Mouse (Mus musculus): Measurements from ENCODE around the gene Poldip3.
A peak's percentile ranks its signal among the peaks of the same experiment; 100 is the strongest.
"Not testable (repeated sequence)": the region's sequence is repeated elsewhere in the genome, so short reads cannot be mapped to it uniquely, and the experiment has no call there.

Gene Poldip3

DNA sequence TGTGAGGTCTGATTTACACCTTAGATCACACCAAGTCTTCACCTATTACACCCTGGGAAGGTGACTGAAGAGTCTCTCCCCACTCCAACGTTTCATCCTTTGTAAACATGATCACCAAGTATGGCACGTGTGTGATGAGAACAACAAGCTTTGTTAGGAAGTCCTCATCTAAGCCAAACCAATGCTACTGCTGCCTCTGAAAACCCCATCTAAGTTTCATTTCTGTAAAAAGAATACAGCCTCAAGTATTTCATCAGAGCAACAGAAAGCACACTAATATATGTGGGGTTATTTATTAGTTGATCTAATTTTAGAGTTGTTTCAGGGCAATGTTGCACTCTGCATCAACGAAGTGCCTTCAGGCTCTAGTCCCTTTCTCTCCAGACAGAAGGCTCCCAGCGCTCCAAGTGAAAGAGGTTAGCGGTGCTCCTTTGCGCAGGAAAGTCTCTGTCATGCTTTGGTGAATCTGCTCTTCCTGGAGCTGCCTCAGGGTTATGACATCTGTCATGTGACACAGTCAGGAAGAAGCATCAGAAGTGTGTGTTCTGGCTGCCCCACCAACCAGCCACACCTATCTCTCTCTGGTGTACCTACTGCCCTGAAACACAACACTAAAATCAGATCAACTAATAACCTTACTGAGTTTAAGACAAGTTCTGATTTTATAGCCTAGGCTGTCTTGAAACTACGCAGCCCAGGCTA, 19.5 kb downstream of the Poldip3 start:
- DNase-seq (ENCODE audit: low read depth, low spot score) = no peak

DNA sequence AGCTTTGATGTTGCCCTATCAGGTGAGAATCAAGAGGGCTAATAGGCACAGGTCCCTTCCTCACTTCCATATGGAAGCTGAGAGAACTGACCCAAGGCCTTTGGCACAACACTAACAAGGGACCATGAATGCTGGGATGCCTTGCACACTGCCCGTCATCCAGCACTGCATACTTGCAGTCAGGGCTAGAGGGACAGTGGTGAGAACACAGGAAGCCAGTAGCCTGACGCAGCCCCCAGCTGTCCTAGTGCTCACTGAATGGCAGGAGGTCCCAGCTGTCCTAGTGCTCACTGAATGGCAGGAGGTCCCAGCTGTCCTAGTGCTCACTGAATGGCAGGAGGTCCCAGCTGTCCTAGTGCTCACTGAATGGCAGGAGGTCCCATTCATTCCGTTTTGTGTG, 22.1 kb downstream of the Poldip3 start:
- DNase-seq (ENCODE audit: low read depth, low spot score) = not testable (repeated sequence)

DNA sequence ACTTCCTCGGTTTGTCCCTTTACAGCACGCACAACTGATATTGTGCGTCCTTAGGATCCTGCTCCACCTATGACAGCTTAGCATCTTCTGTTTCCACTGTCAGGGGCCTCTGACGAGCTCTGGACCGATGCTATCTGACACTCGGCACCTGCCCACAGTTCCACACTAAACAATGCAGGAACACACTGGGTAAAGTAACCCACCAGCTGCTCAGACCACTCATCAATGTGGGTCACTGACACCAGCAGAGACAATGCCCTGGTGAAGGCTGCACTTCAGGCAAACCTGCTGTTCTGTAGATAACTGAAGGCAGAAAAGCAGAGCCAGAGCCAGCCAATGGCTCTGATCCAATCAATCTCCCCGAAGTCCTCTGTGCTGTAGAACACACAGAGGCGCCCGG, 22.6 kb downstream of the Poldip3 start:
- no peak for DNase-seq (ENCODE audit: low read depth, low spot score)

DNA sequence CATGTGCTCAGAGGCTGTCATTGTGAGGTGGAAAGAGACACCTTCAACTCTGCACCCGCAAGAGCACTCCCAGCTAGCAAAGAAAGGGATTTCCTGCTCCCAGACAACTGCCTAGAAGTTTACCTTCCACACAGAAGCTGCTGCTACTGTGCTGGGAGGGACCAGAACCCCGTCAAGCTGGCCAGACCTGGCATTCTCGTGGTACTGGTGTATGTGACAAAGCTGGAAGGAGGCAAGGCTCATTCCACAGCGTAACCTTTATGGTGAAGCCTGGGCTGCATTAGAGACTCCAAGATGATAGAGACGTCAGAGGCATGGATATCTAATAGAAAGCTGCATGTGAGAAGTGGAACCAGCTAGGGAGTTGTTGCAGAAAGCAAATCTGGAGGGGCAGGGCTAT, 24.6 kb downstream of the Poldip3 start:
- no peak for DNase-seq (ENCODE audit: low read depth, low spot score)

GRCm38 (mm10) chr15:83122566-83123145, 26.5 kb downstream of the Poldip3 start, which contains the start of gene Rrp7a:
Rrp7a (minus strand) TSS chr15:83122801.
- peak; percentile 81 for DNase-seq (ENCODE audit: low read depth, low spot score)

GRCm38 (mm10) chr15:83121709-83122565, 27.2 kb downstream of the Poldip3 start:
- peak; percentile 45 for DNase-seq (ENCODE audit: low read depth, low spot score)

GRCm38 (mm10) chr15:83118360-83118759, 30.8 kb downstream of the Poldip3 start:
- no peak for DNase-seq (ENCODE audit: low read depth, low spot score)

- DNase-seq (ENCODE audit: low read depth, low spot score) = no peak
These were observed 34.1 kb downstream of the Poldip3 start for GRCm38 (mm10) chr15:83115071-83115470.

- DNase-seq (ENCODE audit: low read depth, low spot score) = no peak
These were observed 35.1 kb downstream of the Poldip3 start for GRCm38 (mm10) chr15:83114106-83114505.

- no peak for DNase-seq (ENCODE audit: low read depth, low spot score)
These were observed 36.3 kb downstream of the Poldip3 start for GRCm38 (mm10) chr15:83112898-83113297.

- no peak for DNase-seq (ENCODE audit: low read depth, low spot score)
These were observed 37.3 kb downstream of the Poldip3 start for GRCm38 (mm10) chr15:83111874-83112273.

DNA sequence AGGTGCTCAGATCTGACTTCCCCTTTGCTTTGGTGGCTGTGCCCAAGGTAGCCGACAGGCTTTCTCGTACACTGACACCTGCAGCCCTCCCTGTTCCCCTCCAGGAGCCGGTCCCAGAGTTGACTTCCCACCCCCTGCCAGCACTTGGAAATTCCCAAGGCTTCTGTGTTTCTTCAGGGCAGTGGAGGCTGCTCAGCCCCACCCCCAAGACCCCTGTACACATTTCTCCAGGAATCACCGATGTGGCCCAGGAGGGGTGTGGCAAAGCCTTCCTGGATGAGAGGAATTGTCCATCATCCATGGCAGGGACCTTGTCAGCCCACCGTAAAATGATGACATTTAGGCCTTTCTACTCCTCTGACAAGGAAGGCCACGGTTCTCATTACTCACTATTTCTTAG, 37.9 kb downstream of the Poldip3 start:
- no peak for DNase-seq (ENCODE audit: low read depth, low spot score)

- DNase-seq (ENCODE audit: low read depth, low spot score) = no peak
These were observed 41.4 kb downstream of the Poldip3 start for GRCm38 (mm10) chr15:83107814-83108213.

DNA sequence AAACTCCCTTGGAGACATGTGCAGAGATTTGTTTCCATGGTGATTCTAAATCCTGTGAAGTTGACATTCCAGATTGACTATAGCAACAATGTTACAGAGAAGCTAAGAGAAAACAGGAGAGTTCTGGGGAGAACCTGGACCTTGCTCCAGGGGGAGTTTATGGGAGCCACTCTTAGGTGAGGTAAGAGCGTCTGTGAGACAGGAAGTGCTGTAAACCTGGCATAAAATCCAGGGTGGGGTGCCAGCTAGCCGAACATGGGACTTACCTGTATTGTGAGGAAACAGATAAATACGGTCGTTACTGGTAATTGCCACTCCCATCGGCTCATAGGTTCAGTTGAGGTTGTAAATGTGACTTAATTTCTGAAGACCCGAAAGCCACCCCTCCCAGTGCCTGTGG, 42.8 kb downstream of the Poldip3 start:
- no peak for DNase-seq (ENCODE audit: low read depth, low spot score)

DNA sequence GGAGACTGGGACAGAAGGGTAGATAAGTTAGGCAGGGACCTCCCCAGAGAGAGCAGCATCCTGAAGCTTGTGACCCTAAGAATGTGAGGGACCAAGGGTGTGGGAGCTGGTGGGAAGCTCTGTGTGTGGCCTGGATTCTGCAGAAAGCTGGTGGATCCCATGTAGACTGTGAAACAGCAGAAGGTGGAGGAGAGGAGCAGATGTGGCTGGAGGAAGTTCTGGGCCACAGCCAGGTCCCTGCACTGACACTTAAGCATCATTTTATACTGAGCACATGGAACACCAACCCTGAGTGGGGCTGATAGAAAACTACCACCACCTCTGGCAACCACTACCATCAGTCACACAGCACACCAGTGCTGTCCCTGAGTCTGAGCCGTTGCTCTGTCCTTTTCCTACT, 46.1 kb downstream of the Poldip3 start:
- no peak for DNase-seq (ENCODE audit: low read depth, low spot score)

DNA sequence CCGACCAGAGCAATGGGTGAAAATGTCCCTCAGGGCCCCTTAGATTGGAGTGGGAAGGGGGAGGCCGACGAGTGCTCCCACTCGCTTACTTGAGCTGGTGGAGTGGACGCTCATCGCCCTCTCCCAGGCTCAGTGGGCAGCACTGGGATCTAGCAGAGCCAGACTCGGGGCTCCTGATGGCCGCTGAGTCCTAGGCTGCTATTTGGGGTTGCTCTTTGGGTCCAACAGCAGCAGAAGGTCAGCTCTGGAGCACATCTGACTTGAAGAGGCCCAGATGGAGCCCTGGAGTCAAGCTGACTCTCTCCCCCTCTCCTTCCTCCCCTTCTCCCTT, 48.9 kb downstream of the Poldip3 start:
- DNase-seq (ENCODE audit: low read depth, low spot score) = no peak

DNA sequence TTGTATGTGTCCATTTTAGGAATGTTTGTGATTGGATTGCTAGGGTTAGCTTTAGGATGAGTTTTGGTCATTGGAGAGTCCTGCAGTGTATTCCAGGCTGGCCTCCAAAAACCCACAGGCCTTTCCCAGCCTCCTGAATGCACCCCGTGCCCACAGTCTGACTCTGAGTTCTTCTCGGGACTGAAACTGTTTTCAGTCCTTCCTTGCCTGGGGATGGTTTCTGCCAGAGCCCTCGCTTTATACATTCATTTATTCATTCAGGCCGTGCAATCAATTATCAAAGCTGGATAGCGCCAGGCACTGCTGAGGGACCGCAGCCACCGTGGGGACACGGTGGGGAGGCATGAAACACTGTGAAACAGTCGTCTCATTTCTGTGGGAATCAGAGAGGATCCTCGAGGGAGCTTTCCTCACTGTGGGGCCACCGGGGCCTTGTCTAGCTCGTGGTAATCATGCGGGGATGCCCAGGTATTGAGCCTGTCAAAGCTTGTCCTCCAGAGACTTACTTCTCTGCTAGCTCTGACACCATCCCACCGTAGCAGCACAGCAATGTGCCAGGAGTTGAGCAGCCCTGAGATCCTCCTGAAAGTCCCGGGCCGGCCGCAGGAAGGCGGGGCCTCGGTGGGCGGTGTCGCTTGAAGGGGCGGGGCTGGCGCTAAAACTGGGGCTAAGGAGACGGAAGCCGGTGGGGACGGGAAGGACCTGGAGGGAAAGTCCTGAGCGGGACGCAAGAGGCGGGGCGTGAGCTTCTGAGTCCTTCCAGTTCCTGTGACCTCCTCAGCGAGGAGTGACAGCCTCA, 49.5 kb downstream of the Poldip3 start:
- peak; percentile 76 for DNase-seq (ENCODE audit: low read depth, low spot score)

DNA sequence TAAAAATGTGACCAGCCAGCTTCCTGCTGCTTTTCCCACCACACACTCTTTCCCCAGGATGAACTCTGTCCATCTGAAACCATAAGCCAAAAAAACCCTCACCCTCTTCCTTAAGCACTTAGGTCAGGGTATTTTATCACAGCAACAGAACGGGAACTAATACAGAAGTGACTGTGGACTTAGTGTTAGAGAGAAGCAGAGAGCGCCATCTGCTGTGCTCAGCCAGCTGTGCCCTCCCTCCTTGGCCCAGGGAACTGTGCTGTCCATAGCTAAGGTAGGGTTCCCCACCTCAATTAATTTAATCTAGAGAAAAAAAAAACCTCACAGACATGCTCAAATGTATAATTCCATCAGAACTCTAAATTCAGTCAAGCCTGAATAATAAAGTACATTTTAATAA, 53.2 kb downstream of the Poldip3 start:
- no peak for DNase-seq (ENCODE audit: low read depth, low spot score)

DNA sequence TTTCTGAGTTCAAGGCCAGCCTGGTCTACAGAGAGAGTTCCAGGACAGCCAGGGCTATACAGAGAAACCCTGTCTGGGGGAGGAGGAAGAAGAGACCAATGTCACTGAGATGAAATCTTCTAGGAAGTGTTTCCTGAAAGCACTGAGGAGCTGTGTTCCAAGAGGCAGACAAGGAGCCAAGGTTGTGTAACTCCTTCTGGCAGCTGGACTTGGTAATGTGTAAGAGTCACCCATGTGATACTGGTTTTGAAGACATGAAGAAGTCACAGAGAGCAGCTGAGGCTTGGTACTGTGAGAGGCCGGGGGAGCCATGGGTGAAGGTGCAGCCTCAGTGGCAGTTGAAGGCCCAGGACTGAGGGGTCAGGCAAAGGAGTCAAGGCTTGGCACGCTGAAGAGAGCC, 55.5 kb downstream of the Poldip3 start:
- no peak for DNase-seq (ENCODE audit: low read depth, low spot score)

- DNase-seq (ENCODE audit: low read depth, low spot score) = peak; percentile 57
These were observed 58.3 kb downstream of the Poldip3 start for GRCm38 (mm10) chr15:83090874-83091273.

GRCm38 (mm10) chr15:83089429-83089605, 59.9 kb downstream of the Poldip3 start, which contains the start of gene Serhl:
Serhl (plus strand) TSS chr15:83089506.
- no peak for DNase-seq (ENCODE audit: low read depth, low spot score)

All from WW6 (cell line).